Mouse (Mus musculus): Measurements from ENCODE around the gene Sec16b.

DNA sequence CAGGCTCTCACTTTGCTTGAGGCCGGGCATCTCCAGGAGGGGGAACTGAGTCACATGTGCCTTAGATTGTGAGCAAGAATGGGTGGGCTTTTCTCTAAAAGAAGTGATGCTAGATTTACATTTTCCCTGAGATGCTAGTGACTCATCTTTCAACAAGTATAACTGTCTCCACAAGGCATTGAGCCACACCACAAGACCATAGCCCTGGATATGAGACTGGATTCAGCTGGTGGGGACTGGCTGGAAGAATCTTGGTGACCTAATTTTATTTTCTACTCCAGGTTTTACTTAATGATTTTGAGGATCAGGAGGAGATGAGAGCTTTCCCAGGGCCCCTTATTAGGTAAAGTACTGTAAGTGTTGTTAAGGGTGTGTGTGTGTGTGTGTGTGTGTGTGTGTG is 29.0 kb downstream of the Sec16b start:
- TF ChIP-seq CTCF (conservative IDR thresholded peaks at IDR 0.05; ENCODE audit: low read length) (no peak), POU5F1 (IDR thresholded peaks at IDR 0.05; ENCODE audit: borderline replicate concordance, low read length) (no peak), NANOG (IDR thresholded peaks at IDR 0.05; ENCODE audit: borderline replicate concordance, low read length) (no peak)

Data from E14TG2a.4 (cell line).